Mouse (Mus musculus) olfactory bulb, adult 2 months (tissue): ENCODE measurements around the gene Lmod1.

ENCODE experiments used
- CTCF ChIP-seq: fragments of 200-500 bp; IDR thresholded peaks from 2 replicates; pipeline ENCODE4 v1.5.1; 2012; ENCODE audit warnings: low read depth, mild to moderate bottlenecking, low read length, moderate library complexity; ENCODE audit not compliant: insufficient read depth
- POLR2A ChIP-seq: fragments of 200-500 bp; IDR thresholded peaks from 2 replicates; pipeline ENCODE4 v1.6.1; 2012; ENCODE audit warnings: mild to moderate bottlenecking, low read depth, low read length, moderate library complexity; ENCODE audit not compliant: insufficient read depth

DNA sequence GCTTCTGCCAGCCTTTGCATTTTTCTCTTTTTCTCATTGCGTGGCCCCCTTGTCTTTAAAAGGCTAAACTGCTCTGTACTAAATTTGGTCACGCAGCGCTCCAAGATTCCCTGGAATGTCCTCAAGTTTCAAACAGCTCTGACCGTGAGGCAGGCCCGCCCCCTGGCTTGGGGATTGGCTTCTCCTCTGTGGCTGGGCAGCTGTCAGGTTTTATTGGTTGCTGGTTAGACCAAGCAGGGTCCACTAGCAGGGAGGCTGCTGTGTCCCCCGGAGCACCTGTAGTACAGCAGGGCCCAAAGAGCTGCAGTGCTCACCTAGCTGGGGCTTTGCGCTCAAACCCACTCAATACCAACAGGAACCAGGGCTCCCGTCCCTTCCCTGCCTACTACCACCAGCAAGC is at the start of gene Lmod1:
- no peak for TF ChIP-seq CTCF
- no peak for TF ChIP-seq POLR2A
